Mouse (Mus musculus): ENCODE data around the gene Tlcd1.
"Not testable (repeated sequence)": the region's sequence is repeated elsewhere in the genome, so short reads cannot be mapped to it uniquely, and the experiment has no call there.

The Tlcd1 gene

DNA sequence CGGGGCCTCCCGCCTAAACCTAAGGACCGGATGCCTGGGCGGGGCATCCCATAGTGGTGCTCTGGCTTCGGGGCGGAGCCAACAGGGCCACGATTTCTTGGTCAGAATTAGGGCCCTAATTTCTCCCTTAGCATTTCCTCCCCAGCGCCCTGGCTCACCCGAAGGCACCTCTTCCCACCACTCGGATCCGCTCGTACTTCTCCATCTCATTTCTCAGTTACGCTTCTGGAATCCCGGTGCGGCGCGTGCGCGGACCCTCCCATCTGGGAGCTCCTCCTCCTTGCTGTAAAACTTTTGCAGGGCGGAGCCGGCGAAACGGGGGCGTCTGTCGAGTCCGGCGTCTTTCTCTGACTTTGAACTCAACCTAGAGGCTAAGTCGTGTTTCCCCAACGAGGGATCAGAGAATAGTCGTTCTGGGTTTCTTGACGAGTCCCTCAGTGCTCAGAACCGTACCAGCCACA lies at the start of gene Tlcd1, which contains the start of gene Nek8:
Gene Tlcd1 (plus strand): TSS at position 310 of the 461 bp plus-strand sequence.
Gene Nek8 (minus strand): TSS at position 274 of the 461 bp plus-strand sequence.
- peak; percentile 54 for DNase-seq (ENCODE audit: low read depth, low spot score)

- DNase-seq (ENCODE audit: low read depth, low spot score) = no peak
Measured at GRCm38 (mm10) chr11:78126739-78127138, 49.8 kb upstream of the Tlcd1 start.

DNA sequence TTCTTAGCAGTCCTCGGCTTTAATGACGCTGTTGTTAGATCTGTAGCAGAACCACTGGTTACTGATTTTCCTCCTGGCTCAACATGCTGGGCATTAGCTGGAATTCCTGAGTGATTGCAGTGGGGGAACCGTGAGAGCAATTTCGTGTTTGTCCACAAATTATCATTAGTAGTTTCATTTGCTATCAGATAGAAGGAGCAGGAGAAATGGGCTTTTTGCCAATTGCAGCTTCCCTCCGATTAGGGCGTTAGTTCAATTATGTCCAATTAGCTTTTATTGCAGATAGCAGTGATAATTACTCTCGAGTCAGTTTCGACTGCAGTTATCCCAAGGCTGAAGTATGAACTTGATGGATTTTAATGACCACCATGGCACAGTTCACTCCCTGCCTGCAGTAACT lies 47.1 kb upstream of the Tlcd1 start:
- DNase-seq (ENCODE audit: low read depth, low spot score) = no peak

DNA sequence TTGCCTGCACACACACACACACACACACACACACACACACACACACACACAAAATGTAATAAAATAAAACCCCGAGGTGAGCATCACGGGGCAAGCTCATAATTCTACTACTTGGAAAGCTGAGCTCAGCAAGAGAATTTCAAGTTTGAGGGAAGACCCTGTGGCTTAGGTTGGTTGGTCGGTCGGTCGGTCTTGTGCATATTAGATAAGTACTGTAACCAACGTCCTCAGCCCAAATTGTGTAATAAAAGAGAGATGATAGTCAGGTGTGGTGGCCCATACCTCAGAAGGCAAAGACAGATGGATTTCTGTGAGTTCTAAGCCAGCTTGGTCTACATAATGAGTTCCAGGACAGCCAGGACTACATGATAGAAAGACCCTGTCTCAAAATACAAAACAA lies 42.6 kb upstream of the Tlcd1 start:
- DNase-seq (ENCODE audit: low read depth, low spot score) = no peak

DNA sequence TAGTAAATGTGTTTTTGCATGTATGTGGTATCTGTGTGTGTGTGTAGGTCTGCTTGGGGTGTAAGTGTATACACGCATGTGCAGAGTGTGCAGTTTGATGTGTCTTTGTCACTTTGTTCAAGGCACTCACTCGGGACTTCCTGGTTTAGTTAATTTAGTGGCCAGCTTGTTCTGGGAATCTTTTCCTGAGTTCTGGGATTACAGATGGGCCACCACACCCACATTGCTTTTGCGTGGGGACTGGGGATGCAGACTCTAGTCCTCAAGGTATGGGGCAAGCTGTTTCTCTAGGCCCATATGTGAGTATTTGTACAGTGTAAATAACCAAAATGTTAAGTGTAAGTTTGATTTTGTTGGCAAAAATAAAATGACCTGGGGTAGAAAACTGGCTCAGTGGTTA lies 42.2 kb upstream of the Tlcd1 start:
- DNase-seq (ENCODE audit: low read depth, low spot score) = no peak

DNA sequence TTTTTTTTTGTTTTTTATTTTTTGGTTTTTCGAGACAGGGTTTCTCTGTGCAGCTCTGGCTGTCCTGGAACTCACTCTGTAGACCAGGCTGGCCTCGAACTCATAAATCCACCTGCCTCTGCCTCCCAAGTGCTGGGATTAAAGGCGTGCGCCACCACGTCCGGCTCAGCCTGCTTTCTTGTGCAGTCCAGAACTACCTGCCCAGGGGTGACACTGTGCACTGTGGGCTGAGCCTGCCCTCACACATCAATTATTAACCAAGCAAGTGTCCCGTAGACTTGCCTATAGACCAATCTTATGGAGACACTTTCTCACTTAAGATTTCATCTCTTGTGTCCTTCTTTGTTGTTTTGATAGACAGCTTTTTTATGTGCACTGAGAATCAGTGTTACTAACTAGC lies 41.2 kb upstream of the Tlcd1 start:
- not testable (repeated sequence) for DNase-seq (ENCODE audit: low read depth, low spot score)

DNA sequence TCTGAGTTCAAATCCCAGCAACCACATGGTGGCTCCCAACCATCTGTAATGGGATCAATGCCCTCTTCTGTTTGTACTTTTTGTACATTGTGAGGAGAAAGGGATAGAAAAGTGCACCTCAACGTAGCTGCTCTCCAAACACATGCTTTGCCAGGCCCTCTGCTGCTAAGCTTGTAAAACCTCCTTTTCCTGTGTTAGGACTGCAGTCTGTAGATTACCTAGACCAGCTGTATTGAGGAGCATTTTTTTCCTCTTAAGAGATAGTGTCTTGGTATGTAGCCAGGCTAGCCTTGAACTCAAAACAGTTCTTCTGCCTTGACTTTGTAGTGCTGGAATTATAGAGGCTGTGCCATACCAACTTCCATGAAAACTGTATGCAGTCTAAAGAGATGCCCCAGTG lies 40.4 kb upstream of the Tlcd1 start:
- no peak for DNase-seq (ENCODE audit: low read depth, low spot score)

DNA sequence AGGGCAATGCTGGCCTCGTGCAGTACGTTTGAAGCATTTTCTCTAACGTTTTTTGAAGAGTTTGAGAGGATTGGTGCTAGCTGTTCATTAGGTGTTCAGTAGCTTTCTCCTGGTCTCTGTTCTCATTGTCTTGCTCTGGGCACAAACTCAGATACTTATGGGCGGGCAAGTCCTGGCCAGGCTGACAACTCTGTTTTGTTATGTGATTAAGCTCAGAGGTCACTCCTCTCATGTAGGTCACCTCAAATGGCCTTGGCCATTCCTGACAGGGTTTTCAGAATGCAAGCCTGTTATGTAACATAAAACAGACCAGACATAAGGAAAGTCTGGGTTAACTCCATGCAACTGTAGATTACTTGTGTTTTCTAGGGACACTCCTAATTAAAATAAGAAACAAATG lies 38.9 kb upstream of the Tlcd1 start:
- DNase-seq (ENCODE audit: low read depth, low spot score) = no peak

DNA sequence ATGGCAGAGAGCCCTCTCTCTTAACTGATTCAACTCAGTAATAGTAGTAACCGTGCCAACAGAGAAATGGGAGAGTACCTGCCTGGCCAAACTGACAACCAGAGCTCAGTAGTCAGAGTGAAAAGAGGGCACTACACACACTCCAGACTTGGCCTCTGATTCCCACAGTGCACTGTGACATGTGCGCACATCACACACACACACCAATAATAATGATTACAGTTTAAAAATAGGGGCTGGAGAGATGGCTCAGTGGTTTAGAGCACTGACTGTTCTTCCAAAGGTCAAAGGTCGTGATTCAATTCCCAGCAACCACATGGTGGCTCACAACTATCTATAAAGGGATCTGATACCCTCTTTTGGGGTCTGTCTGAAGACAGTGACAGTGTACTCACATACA lies 38.5 kb upstream of the Tlcd1 start:
- no peak for DNase-seq (ENCODE audit: low read depth, low spot score)

DNA sequence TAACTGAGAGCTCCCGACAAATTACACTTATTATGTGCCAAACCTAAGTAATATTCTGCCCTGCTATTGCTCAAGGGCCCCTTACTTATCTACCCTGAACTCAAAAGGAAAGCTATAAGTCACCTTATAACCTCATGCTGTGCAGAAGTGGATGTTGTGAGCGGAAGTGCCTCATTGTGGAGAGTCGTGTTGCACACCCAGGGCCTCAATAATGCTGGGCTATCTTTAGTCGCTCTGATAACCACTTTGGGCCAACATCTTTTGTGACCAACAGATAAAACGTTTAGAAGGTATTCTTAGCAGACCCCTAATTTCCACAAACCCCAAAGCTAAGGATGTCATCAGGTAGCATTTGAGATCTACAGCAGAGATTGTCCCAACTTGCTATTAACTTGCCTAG lies 35.8 kb upstream of the Tlcd1 start:
- no peak for DNase-seq (ENCODE audit: low read depth, low spot score)

- DNase-seq (ENCODE audit: low read depth, low spot score) = no peak
Measured at GRCm38 (mm10) chr11:78143520-78143919, 33.0 kb upstream of the Tlcd1 start.

GRCm38 (mm10) chr11:78146168-78146567 lies 30.3 kb upstream of the Tlcd1 start:
- DNase-seq (ENCODE audit: low read depth, low spot score) = no peak

DNA sequence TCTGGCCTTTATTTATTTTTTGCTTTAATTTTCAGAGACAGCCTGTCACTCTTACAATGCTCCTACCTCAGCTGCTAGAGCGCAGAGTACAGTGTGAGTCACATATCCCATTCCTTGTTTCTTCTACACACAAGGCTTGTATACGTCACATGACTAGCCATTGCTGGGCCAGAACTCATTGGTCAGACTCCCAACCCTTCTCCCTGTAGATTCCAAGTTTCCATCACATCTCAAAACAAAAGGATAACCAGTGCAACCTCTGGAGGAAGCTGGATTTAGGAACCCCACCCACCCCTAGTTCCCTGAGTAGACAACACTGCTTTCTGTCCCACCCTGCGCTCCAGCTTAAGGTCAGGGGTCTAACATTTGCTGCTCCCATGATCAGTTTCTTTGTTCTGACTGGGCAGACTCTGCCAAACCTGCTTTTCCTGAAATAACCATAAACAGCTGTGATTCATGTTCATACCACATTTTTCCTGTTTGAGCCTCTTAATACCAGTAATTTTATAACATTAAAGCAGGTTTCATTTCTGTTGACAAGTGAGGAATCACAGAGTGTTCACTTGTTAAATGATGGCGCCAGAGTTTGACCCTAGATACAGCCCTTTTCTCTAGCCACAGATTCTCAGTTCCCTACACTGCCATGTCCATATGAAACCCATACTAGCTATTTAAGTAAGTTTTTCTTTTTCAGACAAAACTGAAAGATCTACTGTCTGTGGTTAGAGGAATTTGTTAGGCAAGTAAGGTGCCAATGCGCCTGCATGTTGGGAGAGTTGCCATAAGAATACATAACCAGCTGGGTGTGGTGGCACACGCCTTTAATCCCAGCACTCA lies 29.6 kb upstream of the Tlcd1 start:
- no peak for DNase-seq (ENCODE audit: low read depth, low spot score)

DNA sequence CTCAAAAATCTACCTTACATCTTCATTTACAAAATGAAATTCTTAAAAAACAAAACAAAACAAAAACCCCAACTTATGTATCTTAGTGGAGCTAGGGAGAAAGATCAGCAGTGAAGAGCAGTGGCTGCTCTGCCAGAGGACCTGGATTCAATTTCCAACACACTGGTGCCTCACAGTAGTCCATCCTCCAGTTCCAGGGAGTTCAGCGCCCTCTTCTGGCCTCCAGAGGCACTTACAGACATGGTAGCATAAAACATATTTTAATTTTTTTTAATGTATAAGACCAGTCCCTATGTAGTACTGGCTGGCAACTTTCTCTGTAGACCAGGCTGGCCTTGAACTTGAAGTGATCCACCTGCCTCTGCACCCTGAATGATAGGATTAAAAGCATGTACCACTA lies 25.4 kb upstream of the Tlcd1 start:
- no peak for DNase-seq (ENCODE audit: low read depth, low spot score)

GRCm38 (mm10) chr11:78152299-78153231 lies 23.9 kb upstream of the Tlcd1 start:
- DNase-seq (ENCODE audit: low read depth, low spot score) = no peak

GRCm38 (mm10) chr11:78153778-78154177 lies 22.7 kb upstream of the Tlcd1 start:
- DNase-seq (ENCODE audit: low read depth, low spot score) = no peak

GRCm38 (mm10) chr11:78155674-78156073 lies 20.8 kb upstream of the Tlcd1 start:
- DNase-seq (ENCODE audit: low read depth, low spot score) = no peak

GRCm38 (mm10) chr11:78156156-78156699 lies 20.3 kb upstream of the Tlcd1 start:
- no peak for DNase-seq (ENCODE audit: low read depth, low spot score)

DNA sequence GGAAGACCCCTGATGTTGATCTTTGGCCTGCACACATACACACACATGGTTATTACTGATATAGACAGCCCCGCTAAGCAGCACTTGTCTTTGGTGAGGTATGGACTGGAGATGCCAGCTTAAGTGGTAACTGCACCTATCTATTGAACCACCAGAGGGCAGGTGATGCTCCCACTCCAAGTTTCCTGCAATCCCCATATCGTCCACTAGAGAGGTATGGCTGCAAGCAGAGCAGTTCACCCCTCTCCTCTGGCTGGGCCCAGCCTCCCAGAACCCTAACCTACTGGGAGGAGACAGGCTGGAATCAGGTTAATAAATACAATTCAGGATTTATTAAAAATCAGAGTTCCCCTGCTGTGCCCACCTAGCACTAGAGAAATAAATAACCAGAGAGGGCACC lies 17.4 kb upstream of the Tlcd1 start:
- peak; percentile 67 for DNase-seq (ENCODE audit: low read depth, low spot score)

GRCm38 (mm10) chr11:78159557-78159956 lies 17.0 kb upstream of the Tlcd1 start:
- DNase-seq (ENCODE audit: low read depth, low spot score) = no peak

GRCm38 (mm10) chr11:78160171-78160570 lies 16.3 kb upstream of the Tlcd1 start:
- no peak for DNase-seq (ENCODE audit: low read depth, low spot score)

- no peak for DNase-seq (ENCODE audit: low read depth, low spot score)
Measured at GRCm38 (mm10) chr11:78160675-78161074, 15.8 kb upstream of the Tlcd1 start.
